Mouse (Mus musculus): ENCODE data around the gene Tlr9.

Tlr9 gene

DNA sequence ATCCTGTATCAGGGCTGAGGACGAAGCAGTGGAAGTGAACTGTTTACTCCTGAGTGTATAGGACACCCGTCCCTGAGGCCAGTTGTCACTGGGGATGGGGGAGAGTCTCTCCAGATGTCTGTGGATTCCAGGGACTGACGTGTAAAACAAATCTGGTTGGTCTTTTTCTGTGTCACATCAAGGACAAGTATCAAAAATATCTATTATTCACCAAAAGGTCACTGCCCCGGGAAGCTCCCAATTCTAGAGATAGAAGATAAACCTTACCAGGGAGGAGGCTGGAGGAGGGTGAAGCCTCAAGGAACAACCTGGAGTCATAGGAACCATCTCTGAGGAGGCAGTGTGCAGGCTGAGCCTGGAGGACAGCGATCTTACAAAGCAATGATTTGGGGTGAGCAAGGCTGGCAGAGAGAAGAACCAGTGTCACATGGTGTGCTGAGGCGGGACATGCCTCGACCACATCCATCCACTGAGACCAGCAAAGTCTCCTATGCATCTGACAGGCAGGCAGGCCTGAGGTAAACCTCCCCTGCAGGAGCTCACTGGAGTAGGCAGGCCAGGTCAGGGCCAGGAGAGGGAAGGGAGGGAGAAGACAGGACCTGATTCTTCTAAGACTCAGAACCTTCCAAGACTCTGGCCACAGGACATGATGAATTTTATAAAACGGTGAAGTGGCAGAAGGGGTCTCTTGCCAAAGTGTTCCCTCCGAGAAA, 46.8 kb downstream of the Tlr9 start:
- no peak for DNase-seq (ENCODE audit: low spot score)

GRCm38 (mm10) chr9:106269879-106270278, 47.5 kb downstream of the Tlr9 start:
- no peak for DNase-seq (ENCODE audit: low spot score)

GRCm38 (mm10) chr9:106270656-106271055, 48.3 kb downstream of the Tlr9 start:
- DNase-seq (ENCODE audit: low spot score) = no peak

- DNase-seq (ENCODE audit: low spot score) = no peak
These were observed 49.9 kb downstream of the Tlr9 start for GRCm38 (mm10) chr9:106272288-106272687.

GRCm38 (mm10) chr9:106273276-106273675, 50.9 kb downstream of the Tlr9 start:
- DNase-seq (ENCODE audit: low spot score) = no peak

DNA sequence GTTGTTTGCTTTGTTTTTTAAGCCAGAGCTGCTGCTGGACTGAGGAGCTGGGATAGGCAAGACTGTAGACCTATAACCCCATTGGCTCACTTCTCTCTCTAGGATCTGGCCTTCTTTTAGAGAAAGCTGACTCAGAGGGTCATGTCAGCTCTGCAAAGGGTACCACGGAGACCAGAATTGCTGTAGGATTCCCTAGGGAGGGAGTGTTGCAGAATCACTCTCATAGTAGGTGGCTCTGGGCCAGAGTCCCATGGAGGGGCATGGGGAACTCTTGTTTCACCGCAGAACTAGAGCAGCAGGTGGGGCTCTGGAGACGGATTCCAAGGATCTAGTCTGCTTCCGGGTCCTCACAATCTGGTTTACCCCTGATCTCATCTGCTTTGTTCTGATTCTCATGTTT, 51.4 kb downstream of the Tlr9 start:
- DNase-seq (ENCODE audit: low spot score) = no peak

- no peak for DNase-seq (ENCODE audit: low spot score)
These were observed 52.3 kb downstream of the Tlr9 start for GRCm38 (mm10) chr9:106274652-106275180.

GRCm38 (mm10) chr9:106275806-106276205, 53.4 kb downstream of the Tlr9 start:
- DNase-seq (ENCODE audit: low spot score) = no peak

Data from ovary, postnatal 14 days (tissue).